Mouse (Mus musculus) megakaryocyte, embryonic 14.5 days (primary cell): ENCODE data around the gene Kif13a.

ENCODE experiments used
- FLI1 ChIP-seq: IDR thresholded peaks from 2 replicates; pipeline ENCODE4 v1.6.1; 2012; ENCODE audit warnings: low read length, inconsistent platforms, mixed read lengths
- GATA1 ChIP-seq: IDR thresholded peaks from 3 replicates; pipeline ENCODE4 v1.6.1; 2012; ENCODE audit warnings: mixed read lengths, low read length, inconsistent platforms, borderline replicate concordance

GRCm38 (mm10) chr13:46818374-46818773 lies 111.3 kb downstream of the Kif13a start:
- TF ChIP-seq GATA1 = no peak
- TF ChIP-seq FLI1 = no peak
